Mouse (Mus musculus) hindbrain, embryonic 10.5 days (tissue): ENCODE measurements at regions not wholly inside any gene's neighbourhood (a gene's known extent, or its start where the extent isn't known, plus 50 kb on each side); places are given as distances from the start of the nearest gene placed in this dataset.

Experiments used
- DNase-seq: peaks from one replicate; pipeline ENCODE4 v3.0.0-alpha.2; 2017; ENCODE audit warnings: low spot score
- H3K27ac ChIP-seq: fragments of 300-500 bp; sonication (generic); 2 replicates; pipeline ENCODE4 v1.5.1; 2016; ENCODE audit warnings: mild to moderate bottlenecking, moderate library complexity
- H3K27me3 ChIP-seq: fragments of 300-500 bp; sonication (generic); 2 replicates; pipeline ENCODE4 v1.6.1; 2016; ENCODE audit warnings: mild to moderate bottlenecking; ENCODE audit not compliant: poor library complexity, insufficient read depth, severe bottlenecking
- H3K36me3 ChIP-seq: fragments of 300-500 bp; sonication (generic); 2 replicates; pipeline ENCODE4 v1.6.1; 2016; ENCODE audit warnings: mild to moderate bottlenecking, moderate library complexity
- H3K4me1 ChIP-seq: fragments of 300-500 bp; sonication (generic); replicated peaks from 2 replicates; pipeline ENCODE4 v1.6.1; 2016; ENCODE audit warnings: mild to moderate bottlenecking
- H3K4me3 ChIP-seq: fragments of 300-500 bp; sonication (generic); 2 replicates; pipeline ENCODE4 v1.5.1; 2016; ENCODE audit warnings: mild to moderate bottlenecking, moderate library complexity
- H3K9me3 ChIP-seq: fragments of 300-500 bp; sonication (generic); 2 replicates; pipeline ENCODE4 v1.6.1; 2016; ENCODE audit warnings: mild to moderate bottlenecking, moderate library complexity
- WGBS: fragments of 180-500 bp; shearing (Covaris S2); methylation state at CpG from one replicate; pipeline ENCODE4 v1.1.7; 2016; 5-methylcytosine and 5-hydroxymethylcytosine counted together

DNA sequence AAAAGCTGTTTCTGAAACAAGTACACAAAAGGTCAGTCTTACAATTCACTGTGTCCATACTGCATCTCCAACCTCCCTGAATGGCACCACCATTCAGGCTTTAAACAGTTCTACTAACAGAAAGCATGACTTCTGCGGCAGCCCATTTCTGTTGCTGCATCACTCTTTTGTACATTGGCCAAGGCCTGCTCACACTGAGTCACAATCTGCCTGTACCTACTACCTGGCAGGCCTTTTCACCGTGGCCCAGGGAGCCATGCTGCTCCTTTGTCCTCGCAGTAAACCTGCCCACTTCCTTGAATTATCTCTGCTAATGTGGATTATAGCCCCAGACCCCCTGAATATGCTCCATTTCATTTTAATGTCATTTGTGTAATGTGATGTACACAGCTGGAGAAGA lies 439.5 kb upstream of the Gm10306 start:
- H3K9me3 ChIP-seq: no peaks in the 10 kb centered on the region
- 84% methylated on average over 3 of the region's 3 CpGs for WGBS
- H3K36me3 ChIP-seq: no peaks in the 10 kb centered on the region
- DNase-seq: no peak
- H3K4me1 ChIP-seq: no peaks in the 10 kb centered on the region
- H3K27ac ChIP-seq: no peak overlapping the region
- H3K27me3 ChIP-seq: no peaks in the 10 kb centered on the region
- no peak overlapping the region for H3K4me3 ChIP-seq

DNA sequence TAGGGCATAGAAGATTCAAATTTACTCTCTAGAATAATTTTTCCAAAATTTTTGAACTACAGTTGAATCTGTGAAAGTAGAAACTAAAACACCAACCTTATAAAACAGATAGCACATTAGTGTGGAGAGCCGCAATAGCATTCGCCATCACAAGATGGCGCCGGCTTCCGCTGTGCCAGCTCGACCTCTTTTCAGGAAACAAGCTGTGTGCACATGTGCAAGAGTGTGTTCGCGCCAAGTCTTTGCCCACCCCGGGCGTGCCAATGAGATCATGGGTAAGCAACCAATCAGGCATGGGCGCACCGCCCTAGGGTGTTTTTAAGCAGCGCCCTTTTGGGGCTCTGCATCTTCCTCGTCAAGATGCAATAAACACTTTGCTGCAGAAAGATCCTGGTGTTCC lies 432.2 kb upstream of the Gm10306 start:
- no peaks in the 10 kb centered on the region for H3K27me3 ChIP-seq
- 82% methylated on average over 14 of the region's 14 CpGs for WGBS
- H3K27ac ChIP-seq: no peak overlapping the region
- no peaks in the 10 kb centered on the region for H3K4me1 ChIP-seq
- peak; percentile 8 for DNase-seq
- H3K4me3 ChIP-seq: no peak overlapping the region
- H3K36me3 ChIP-seq: no peaks in the 10 kb centered on the region
- no peaks in the 10 kb centered on the region for H3K9me3 ChIP-seq

DNA sequence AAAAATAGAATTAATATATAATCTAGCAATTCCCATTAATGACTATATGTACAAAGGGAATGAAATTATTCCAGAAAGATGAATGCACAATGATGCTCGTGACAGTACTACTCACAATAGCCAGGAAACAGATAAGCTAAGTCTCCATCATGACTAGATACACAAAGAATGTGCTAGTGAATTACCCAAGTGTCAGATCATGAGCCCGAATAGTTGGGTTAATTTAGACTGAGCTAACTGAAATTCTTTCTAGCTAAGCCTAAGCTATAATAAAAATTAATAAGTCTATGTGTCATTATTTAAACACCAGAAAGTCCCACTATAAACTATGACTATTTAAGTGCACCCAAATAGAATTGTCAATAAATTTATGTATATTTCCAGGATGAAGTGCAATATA lies 418.4 kb upstream of the Gm10306 start:
- no peaks in the 10 kb centered on the region for H3K27me3 ChIP-seq
- no peaks in the 10 kb centered on the region for H3K9me3 ChIP-seq
- no peaks in the 10 kb centered on the region for H3K36me3 ChIP-seq
- no peak for DNase-seq
- no peak overlapping the region for H3K27ac ChIP-seq
- WGBS: 93% methylated on average over 2 of the region's 2 CpGs
- no peak overlapping the region for H3K4me3 ChIP-seq
- H3K4me1 ChIP-seq: no peaks in the 10 kb centered on the region

DNA sequence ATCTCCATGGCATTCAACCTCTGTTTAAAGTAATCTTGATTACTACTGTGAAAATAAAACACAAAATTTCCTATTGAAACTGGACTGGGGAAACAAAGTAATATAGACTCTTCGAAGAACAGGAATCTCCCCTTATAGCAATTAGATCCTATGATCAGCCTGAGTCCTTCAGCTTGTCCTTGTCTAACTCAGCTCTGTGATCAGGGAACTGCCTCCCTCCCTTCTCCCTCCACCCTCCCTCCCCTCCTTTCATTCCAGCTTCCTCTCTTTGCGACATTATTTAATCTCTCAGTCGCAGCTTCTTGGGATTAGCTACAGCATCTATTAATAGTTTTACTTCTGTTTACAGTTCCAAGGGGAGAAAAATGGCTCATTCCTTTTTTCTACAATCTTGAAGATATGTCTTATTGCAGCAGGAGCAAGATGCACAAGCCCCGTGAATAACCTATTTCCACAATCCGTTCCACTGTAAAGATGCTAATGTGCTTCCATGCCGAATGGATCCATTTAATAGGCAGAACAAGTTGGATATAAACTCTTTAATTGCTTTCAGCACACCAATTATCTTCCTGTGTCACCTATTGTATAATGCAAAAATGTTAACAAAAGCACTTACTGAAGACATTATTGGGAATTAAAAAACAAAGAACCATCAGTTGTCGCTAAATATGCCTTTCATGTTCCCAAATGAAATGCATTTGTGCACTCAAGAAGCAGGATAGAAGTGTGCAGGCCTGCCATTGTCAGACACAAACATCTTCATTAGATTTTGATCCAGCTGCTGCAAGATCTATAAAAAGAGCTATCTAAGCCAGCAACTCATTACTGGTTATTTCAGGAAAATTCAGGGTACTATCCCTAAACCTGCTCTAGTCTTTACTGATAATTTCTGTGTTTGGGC lies 411.2 kb upstream of the Gm10306 start:
- Histone ChIP-seq H3K9me3 (no peaks in the 10 kb centered on the region), H3K4me3 (no peak overlapping the region), H3K36me3 (no peaks in the 10 kb centered on the region), H3K4me1 (no peaks in the 10 kb centered on the region), H3K27ac (no peak overlapping the region), H3K27me3 (no peaks in the 10 kb centered on the region)
- 67% methylated on average over 7 of the region's 7 CpGs for WGBS
- no peak for DNase-seq

DNA sequence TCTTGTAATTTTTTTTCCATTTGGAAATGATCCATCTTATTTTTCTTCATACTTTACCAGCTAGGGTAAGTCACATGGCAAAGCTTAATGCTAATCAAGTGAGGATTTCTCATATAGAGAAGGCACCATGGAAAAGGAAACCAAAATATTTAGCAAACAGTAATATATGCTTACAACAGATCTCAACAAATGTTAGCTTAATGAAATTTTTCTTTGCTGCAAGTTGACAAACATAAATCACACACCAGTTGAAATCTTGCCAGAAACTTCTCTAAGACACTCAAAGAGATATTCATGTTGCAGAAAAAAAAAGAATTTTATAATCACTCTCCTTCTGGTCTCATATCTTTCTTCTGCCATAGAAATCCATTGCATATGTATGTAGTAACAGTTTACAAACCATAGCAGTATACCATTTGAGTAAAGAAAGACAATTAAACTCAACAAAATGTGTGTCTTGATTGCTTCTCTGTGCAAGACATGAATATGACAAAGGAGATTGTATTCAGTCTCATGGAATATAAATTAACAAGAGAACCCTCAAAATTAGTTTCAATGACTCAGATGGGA lies 408.3 kb upstream of the Gm10306 start:
- Histone ChIP-seq H3K27me3 (no peaks in the 10 kb centered on the region), H3K36me3 (no peaks in the 10 kb centered on the region), H3K4me1 (no peaks in the 10 kb centered on the region), H3K9me3 (no peaks in the 10 kb centered on the region), H3K4me3 (no peak overlapping the region), H3K27ac (no peak overlapping the region)
- no peak for DNase-seq

DNA sequence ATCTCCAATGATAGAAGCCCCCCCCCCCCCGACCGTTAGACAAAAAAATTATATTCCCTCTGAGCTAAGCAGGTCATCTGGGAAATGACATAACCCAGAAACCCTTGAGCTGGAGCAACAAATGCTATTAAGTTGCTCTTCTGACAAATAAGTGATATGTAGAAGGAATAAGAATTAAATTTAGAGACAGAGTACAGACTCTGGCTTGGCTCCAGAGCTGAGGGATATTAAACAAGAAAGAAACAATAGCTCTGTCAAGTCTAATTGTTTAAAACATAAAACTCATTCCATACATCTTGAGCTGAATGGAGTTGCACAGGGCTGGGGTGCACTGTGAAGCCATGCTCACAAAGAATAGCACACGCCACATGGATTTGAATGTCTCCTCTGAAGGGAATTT lies 407.3 kb upstream of the Gm10306 start:
- Histone ChIP-seq H3K9me3 (no peaks in the 10 kb centered on the region), H3K36me3 (no peaks in the 10 kb centered on the region), H3K4me1 (no peaks in the 10 kb centered on the region), H3K27me3 (no peaks in the 10 kb centered on the region), H3K27ac (no peak overlapping the region), H3K4me3 (no peak overlapping the region)
- 82% methylated on average over 3 of the region's 3 CpGs for WGBS
- no peak for DNase-seq

DNA sequence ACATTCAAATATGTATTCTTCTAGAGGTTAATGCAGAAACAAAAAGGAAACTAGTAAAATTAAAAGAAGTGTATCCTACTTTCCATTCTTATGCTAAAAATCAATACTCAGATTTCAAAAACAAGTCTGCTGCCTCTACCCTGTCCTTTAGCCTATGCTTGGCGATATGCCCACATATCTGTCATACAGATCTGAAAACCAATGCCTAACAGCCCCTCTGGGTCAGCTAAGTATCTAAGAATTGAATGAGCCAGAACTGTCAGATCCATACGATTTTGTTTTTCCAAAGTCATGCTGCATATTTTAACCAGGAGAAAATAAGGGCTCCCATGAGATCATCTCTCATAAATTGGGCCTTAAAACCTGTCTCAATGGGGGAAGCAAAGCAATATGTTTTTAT lies 395.7 kb upstream of the Gm10306 start:
- no peaks in the 10 kb centered on the region for H3K9me3 ChIP-seq
- no peaks in the 10 kb centered on the region for H3K4me1 ChIP-seq
- H3K4me3 ChIP-seq: no peak overlapping the region
- no peaks in the 10 kb centered on the region for H3K27me3 ChIP-seq
- no peak overlapping the region for H3K27ac ChIP-seq
- H3K36me3 ChIP-seq: no peaks in the 10 kb centered on the region
- 89% methylated on average over 2 of the region's 2 CpGs for WGBS
- DNase-seq: no peak

DNA sequence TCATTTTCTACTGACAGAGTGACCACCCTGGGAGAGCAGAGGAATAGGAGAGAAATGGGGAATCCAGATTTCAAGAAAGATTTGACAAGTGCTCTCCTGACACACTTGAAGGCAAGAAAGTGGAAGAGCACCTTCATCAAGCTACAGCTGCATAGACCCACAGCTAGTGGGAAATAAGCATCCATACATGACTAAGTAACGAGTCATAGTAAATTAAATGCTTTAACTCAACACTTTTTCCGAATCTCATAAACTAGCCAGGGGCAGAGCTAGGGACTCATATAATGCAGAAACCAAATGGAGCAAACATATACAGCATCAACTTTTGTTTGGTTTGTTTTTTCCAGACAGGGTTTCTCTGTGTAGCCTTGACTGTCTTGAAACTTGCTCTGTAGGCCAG lies 383.2 kb upstream of the Gm10306 start:
- H3K4me3 ChIP-seq: no peak overlapping the region
- no peaks in the 10 kb centered on the region for H3K36me3 ChIP-seq
- DNase-seq: no peak
- no peak overlapping the region for H3K27ac ChIP-seq
- no peaks in the 10 kb centered on the region for H3K9me3 ChIP-seq
- H3K27me3 ChIP-seq: no peaks in the 10 kb centered on the region
- H3K4me1 ChIP-seq: no peaks in the 10 kb centered on the region
- 92% methylated on average over 2 of the region's 2 CpGs for WGBS

DNA sequence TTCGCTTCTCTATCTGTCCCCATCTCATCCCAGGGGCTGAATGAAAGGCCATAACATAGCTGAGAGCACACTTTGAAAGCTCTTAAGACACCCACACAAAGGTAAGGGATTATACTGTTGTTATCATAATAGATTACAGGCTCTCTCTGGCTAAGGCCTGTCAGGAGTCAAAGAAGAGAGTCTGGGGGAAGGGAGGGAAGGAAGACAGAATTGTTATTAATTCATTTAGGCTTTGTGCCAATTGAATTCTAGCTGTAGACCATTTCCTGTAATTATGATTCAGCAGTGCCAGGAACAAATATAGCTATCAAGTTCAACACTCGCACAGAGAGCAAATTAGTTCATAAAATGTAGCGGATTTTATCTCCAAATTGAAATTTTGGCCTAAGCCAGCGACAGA lies 369.3 kb upstream of the Gm10306 start:
- no peak for DNase-seq
- H3K4me1 ChIP-seq: no peaks in the 10 kb centered on the region
- no peak overlapping the region for H3K27ac ChIP-seq
- H3K4me3 ChIP-seq: no peak overlapping the region
- H3K36me3 ChIP-seq: no peaks in the 10 kb centered on the region
- WGBS: 87% methylated on average over 4 of the region's 4 CpGs
- H3K9me3 ChIP-seq: no peaks in the 10 kb centered on the region
- H3K27me3 ChIP-seq: no peaks in the 10 kb centered on the region

DNA sequence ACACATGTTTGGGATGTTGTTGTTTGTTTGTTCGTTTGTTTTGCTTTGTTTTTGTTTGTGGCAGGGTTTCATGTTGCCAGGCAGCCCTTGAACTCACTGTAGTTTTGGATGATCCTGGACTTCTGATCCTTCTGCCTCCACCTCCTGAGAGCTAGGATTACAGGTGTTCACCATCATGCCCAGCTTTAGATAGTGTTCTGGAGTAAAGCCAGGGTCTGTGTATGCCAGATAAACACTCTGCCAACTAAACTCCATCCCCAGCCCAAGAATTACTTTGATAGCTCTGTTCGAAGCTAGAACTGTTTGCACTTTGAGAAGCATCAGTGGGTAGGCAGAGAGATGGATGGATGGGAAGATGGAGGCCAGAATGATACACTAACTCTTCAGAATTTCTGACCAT lies 368.0 kb upstream of the Gm10306 start:
- H3K36me3 ChIP-seq: no peaks in the 10 kb centered on the region
- 71% methylated on average over 2 of the region's 2 CpGs for WGBS
- DNase-seq: no peak
- no peak overlapping the region for H3K4me3 ChIP-seq
- no peaks in the 10 kb centered on the region for H3K27me3 ChIP-seq
- H3K4me1 ChIP-seq: no peaks in the 10 kb centered on the region
- no peak overlapping the region for H3K27ac ChIP-seq
- no peaks in the 10 kb centered on the region for H3K9me3 ChIP-seq

DNA sequence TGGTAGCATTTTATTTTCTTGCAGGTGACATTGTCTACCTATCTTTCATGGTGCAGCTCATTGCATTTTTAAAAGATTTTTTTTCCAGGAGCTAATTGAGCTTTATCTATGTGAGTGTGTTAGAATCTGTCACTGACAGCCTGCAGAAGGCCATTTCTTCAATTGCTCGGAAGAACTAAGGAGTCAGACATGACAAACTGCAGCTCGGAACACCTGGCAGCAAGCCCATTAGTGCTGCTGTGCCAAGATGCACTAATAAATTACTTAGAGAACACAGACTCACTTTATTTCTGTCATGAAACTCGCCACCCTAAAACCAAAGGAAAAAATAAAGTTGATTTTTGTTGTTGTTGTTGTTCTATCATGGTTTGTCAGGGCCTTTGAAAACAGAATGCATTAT lies 367.5 kb upstream of the Gm10306 start:
- Histone ChIP-seq H3K4me3 (no peak overlapping the region), H3K27me3 (no peaks in the 10 kb centered on the region), H3K4me1 (no peaks in the 10 kb centered on the region), H3K27ac (no peak overlapping the region), H3K9me3 (no peaks in the 10 kb centered on the region), H3K36me3 (no peaks in the 10 kb centered on the region)
- 90% methylated on average over 3 of the region's 3 CpGs for WGBS
- DNase-seq: no peak

DNA sequence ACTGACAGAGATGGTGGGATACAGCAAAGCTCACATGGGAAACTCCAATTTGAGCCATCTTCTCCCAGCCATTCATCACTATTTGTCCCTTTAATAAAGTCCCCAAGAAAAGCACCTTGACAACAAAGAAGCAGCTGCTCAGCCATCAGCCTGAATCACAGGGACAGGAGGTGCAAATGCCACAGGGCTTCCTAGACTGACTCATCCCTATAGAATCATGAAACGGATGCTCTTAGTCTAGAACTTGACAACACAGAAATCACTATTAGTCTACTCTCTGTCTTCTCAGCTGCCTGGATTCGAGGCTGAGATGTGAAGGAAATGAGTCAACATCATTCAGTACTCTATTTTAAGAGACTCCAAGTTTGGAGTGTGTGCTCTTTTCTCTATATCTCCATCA lies 365.4 kb upstream of the Gm10306 start:
- H3K27me3 ChIP-seq: no peaks in the 10 kb centered on the region
- no peaks in the 10 kb centered on the region for H3K9me3 ChIP-seq
- H3K36me3 ChIP-seq: no peaks in the 10 kb centered on the region
- H3K4me3 ChIP-seq: no peak overlapping the region
- no peaks in the 10 kb centered on the region for H3K4me1 ChIP-seq
- no peak for DNase-seq
- H3K27ac ChIP-seq: no peak overlapping the region
- WGBS: 74% methylated on average over 2 of the region's 2 CpGs

DNA sequence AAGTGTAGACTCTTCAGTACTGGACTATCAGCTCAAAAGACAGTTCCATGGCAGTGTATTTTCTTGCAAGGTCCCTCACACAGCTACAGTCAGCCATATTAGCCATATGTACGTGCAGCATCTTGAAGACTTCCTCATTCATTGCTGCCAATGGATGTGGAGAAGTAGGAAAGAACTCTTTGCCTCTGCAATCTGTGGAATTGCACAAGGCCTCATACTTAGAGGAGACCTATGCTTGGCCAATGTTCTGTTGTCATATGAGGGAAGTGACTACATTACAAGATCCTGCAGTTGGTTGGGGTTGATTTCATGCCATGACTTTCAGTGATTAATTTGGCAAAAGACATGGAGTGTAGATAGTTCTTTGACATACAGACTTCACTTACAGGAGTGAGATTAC lies 340.1 kb upstream of the Gm10306 start:
- 80% methylated on average over 1 of the region's 1 CpGs for WGBS

More for the DNA sequence above, 340.1 kb upstream of the Gm10306 start:
- Histone ChIP-seq H3K27ac (no peak overlapping the region), H3K27me3 (no peaks in the 10 kb centered on the region), H3K4me1 (no peaks in the 10 kb centered on the region), H3K9me3 (no peaks in the 10 kb centered on the region), H3K4me3 (no peak overlapping the region), H3K36me3 (no peaks in the 10 kb centered on the region)
- DNase-seq: no peak
